Mouse (Mus musculus) stomach, embryonic 15.5 days (tissue): ENCODE data around the gene Iqch. TPM values are rescaled to one million over a fixed set of nuclear protein-coding genes. Genes with fewer than 3 reads are reported as not detected.

Experiments
- ATAC-seq: fragments of 200-750 bp; cut with Nextera tagmentation; 2 replicates; pipeline ENCODE4 v1.8.0; 2017; ENCODE audit warnings: low read depth, moderate number of reproducible peaks, moderate TSS enrichment; ENCODE audit not compliant: insufficient read depth, low FRiP score
- H3K27ac ChIP-seq: fragments of 300-500 bp; sonication (generic); 2 replicates; pipeline ENCODE4 v1.5.1; 2015; ENCODE audit warnings: mild to moderate bottlenecking, inconsistent platforms
- H3K27me3 ChIP-seq: fragments of 300-500 bp; sonication (generic); replicated peaks from 2 replicates; pipeline ENCODE4 v1.6.1; 2015; ENCODE audit warnings: inconsistent platforms
- H3K36me3 ChIP-seq: fragments of 300-500 bp; sonication (generic); 2 replicates; pipeline ENCODE4 v1.6.1; 2015; ENCODE audit warnings: inconsistent platforms
- H3K4me1 ChIP-seq: fragments of 300-500 bp; sonication (generic); 2 replicates; pipeline ENCODE4 v1.6.1; 2015; ENCODE audit warnings: inconsistent platforms
- H3K4me2 ChIP-seq: fragments of 300-500 bp; sonication (generic); 2 replicates; pipeline ENCODE4 v1.6.1; 2015; ENCODE audit warnings: mild to moderate bottlenecking, inconsistent platforms
- H3K4me3 ChIP-seq: fragments of 300-500 bp; sonication (generic); replicated peaks from 2 replicates; pipeline ENCODE4 v1.5.1; 2015; ENCODE audit warnings: inconsistent platforms
- H3K9ac ChIP-seq: fragments of 300-500 bp; sonication (generic); 2 replicates; pipeline ENCODE4 v1.6.1; 2015; ENCODE audit warnings: inconsistent platforms
- H3K9me3 ChIP-seq: fragments of 300-500 bp; sonication (generic); 2 replicates; pipeline ENCODE4 v1.6.1; 2016; ENCODE audit warnings: inconsistent platforms
- WGBS: fragments of 180-500 bp; shearing (Covaris S2); methylation state at CpG from one replicate; pipeline ENCODE4 v1.1.7; 2015; 5-methylcytosine and 5-hydroxymethylcytosine counted together
- polyA plus RNA-seq: library from polyadenylated mRNA; unstranded; fragments of >200 nt; fragmentation: Nextera tagmentation; extraction: Ambion mirVana; gene quantifications from 2 replicates; pipeline ENCODE4 v1.2.1, GENCODE M21; 2015

Gene Iqch
- polyA plus RNA-seq, 1 experiment from 2014 or later: 0.12 TPM

DNA sequence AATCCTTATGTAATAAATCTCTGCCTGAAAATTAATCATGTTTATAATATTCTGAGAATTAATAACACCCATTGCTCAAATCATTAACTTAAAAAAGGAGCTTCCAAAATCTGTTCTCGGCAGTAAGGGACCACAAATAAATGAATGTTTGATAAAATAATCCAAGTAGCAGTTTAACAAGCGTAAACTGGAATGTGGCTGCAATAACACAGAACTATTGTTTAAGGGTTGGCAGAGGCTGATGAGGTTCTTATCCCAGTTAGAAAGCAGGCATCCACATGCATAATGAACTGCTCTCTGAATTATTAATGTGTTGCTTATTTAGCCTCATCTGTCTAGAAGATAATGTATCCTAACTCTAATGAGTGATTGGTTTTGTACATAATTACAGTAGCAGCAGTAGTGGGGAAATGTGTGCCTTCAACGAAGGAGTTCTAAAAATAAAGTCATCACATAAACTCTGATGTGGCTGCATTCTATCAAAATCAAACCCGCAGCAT lies 151.7 kb downstream of the Iqch start:
- ATAC-seq: no peak
- H3K27me3 ChIP-seq: no peaks in the 10 kb centered on the region
- H3K36me3 ChIP-seq: no peaks in the 10 kb centered on the region
- H3K27ac ChIP-seq: no peak overlapping the region
- H3K9ac ChIP-seq: no peak overlapping the region
- 47% methylated on average over 4 of the region's 4 CpGs for WGBS
- H3K4me3 ChIP-seq: no peak overlapping the region
- no peaks in the 10 kb centered on the region for H3K9me3 ChIP-seq
- H3K4me1 ChIP-seq: no peaks in the 10 kb centered on the region
- H3K4me2 ChIP-seq: no peak overlapping the region

DNA sequence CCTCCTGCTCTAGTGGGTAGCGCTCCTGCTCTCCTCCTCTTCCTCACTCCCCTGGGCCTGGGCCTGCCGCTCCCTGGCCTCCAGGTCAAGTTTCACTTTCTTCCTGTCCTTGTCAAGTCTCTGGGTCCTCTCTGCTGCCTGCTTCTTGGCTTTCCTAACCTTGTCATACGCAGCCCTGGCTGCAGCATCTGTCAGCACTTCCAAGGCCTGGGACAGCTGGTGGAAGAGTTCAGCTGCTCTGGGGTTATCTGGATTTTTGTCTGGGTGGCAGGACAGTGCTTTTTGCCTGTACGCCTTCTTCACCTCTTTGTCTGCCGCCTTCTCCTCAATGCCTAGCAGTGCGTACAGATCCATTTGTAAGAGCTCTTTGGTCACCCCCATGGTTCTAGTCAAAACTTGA lies 158.6 kb downstream of the Iqch start:
- H3K27ac ChIP-seq: no peak overlapping the region
- no peak for ATAC-seq
- no peak overlapping the region for H3K9ac ChIP-seq
- H3K9me3 ChIP-seq: no peaks in the 10 kb centered on the region
- no peaks in the 10 kb centered on the region for H3K27me3 ChIP-seq
- H3K4me2 ChIP-seq: no peak overlapping the region
- no peaks in the 10 kb centered on the region for H3K4me1 ChIP-seq
- H3K4me3 ChIP-seq: no peak overlapping the region
- no peaks in the 10 kb centered on the region for H3K36me3 ChIP-seq
- WGBS: 78% methylated on average over 6 of the region's 6 CpGs

DNA sequence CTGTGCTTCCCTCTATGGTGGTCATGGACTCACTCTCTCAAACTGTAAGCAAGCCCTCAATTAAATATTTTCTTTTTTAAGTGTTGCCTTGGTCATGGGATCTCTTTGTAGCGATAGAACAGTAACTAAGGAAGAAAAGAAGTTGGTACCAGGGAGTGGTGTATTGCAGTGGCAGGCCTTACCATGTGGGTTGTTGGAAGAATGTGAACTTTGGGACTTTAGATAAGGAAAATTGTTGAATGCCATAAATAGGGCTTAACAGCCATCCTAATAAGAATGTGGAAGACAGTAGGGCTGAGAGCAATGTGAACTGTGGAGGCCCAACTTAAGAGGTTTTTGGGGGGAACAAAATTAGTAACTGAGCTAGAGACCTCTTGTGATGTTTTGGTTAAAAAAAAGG lies 171.6 kb downstream of the Iqch start:
- no peak overlapping the region for H3K4me3 ChIP-seq
- 79% methylated on average over 1 of the region's 1 CpGs for WGBS
- H3K4me2 ChIP-seq: no peak overlapping the region
- no peaks in the 10 kb centered on the region for H3K9me3 ChIP-seq
- no peaks in the 10 kb centered on the region for H3K27me3 ChIP-seq
- H3K36me3 ChIP-seq: no peaks in the 10 kb centered on the region
- H3K27ac ChIP-seq: no peak overlapping the region
- no peak for ATAC-seq
- no peak overlapping the region for H3K9ac ChIP-seq
- H3K4me1 ChIP-seq: no peaks in the 10 kb centered on the region

DNA sequence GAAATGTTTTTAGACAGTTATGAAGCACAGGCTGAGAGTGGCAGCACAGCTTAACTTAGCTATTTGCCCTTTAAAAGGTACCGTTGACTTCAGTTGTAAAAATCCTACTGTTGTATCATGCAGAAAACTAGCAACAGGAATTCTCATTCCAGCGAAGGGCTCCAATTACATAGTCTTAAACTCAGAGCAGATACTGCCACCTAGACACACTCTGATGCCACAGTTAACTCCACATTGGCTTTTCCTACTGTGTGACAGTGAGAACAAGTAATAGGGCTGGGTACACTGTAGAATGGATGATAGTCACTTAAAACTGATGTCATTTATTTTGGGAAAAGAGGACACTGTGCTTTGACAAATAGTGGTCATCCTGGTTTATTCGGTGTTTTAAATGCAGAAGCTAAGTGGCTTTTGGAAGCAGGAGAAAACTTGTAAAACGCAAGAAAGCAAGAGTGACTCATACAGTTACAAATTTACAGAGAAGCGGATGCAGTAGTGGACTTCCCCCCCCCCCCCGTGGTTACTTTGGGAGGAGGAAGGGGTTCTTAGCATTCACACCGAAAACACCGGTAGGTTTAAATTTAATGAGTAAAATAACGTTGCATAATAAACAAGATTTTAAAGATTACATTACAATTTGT lies 181.1 kb downstream of the Iqch start:
- H3K36me3 ChIP-seq: no peaks in the 10 kb centered on the region
- no peak overlapping the region for H3K4me3 ChIP-seq
- H3K27me3 ChIP-seq: no peaks in the 10 kb centered on the region
- no peaks in the 10 kb centered on the region for H3K4me1 ChIP-seq
- H3K27ac ChIP-seq: no peak overlapping the region
- WGBS: 42% methylated on average over 9 of the region's 9 CpGs
- no peak for ATAC-seq
- no peak overlapping the region for H3K4me2 ChIP-seq
- no peaks in the 10 kb centered on the region for H3K9me3 ChIP-seq
- no peak overlapping the region for H3K9ac ChIP-seq

DNA sequence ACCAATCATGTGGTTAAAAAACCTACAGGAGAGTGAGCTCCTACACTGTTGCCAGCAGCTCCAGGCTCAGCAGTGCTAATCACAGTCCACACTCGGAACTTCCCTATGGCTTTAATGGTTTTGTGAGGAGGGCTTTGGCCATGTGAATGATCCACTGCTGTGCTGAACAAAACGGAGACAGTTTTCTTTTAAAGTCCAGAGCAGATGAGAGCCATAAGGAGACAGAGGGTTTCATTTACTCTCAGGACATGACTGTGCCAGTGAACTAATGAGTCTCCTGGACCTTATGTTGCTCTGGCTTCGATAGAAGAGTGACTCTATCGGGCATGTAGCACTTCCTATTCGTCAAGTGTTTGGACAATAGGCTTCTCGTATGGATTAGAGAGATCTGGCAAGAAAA lies 181.9 kb downstream of the Iqch start:
- H3K9ac ChIP-seq: no peak overlapping the region
- 53% methylated on average over 6 of the region's 6 CpGs for WGBS
- H3K4me3 ChIP-seq: no peak overlapping the region
- no peak for ATAC-seq
- no peaks in the 10 kb centered on the region for H3K4me1 ChIP-seq
- no peaks in the 10 kb centered on the region for H3K9me3 ChIP-seq
- no peaks in the 10 kb centered on the region for H3K36me3 ChIP-seq
- H3K27ac ChIP-seq: no peak overlapping the region
- no peak overlapping the region for H3K4me2 ChIP-seq
- no peaks in the 10 kb centered on the region for H3K27me3 ChIP-seq

DNA sequence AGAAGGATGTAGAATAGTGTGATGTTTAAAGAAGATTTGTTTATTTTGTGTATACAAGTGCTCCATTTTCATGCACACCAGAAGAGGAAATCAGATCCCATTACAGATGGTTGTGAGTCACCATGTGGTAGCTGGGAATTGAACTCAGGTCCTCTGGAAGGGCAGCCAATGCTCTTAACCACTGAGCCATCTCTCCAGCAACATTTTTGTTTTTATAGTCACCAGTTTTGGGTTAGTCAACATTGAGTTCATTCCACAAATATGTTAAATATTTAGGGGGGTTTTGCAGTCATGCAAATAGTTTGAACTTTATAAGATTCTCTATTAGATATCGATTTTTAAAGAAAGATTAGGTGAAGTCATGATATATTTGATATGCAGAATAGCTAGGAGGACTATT lies 202.1 kb downstream of the Iqch start:
- H3K4me2 ChIP-seq: no peak overlapping the region
- H3K36me3 ChIP-seq: no peaks in the 10 kb centered on the region
- no peak overlapping the region for H3K4me3 ChIP-seq
- ATAC-seq: no peak
- 85% methylated on average over 1 of the region's 1 CpGs for WGBS
- no peaks in the 10 kb centered on the region for H3K27me3 ChIP-seq
- peaks cover 5% of the 10 kb centered on the region; the same call in 1 of the 2 replicates for H3K4me1 ChIP-seq
- H3K27ac ChIP-seq: no peak overlapping the region
- no peak overlapping the region for H3K9ac ChIP-seq
- H3K9me3 ChIP-seq: no peaks in the 10 kb centered on the region

DNA sequence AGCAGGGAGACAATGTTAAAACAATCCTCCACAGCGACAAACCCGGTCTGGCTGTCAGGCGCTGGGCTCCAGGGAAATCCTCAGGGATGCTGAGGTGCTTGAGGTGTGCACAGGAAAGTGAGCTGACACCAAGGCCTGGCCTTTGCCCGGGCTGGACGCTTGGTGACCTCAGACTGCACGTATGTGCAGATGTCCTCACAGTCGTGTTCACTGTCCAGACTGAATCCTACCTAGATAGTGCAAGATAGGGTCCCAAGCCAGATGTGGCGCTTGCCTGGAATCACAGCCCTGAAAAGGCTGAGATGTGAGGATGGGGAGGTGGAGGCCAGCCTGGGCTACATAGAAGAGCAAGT lies 202.9 kb downstream of the Iqch start:
- Histone ChIP-seq H3K36me3 (no peaks in the 10 kb centered on the region), H3K4me3 (peak overlapping the region; percentile 84), H3K4me2 (peak overlapping the region; percentile 68), H3K4me1 (peaks cover 5% of the 10 kb centered on the region; the same call in 1 of the 2 replicates), H3K9ac (peak overlapping the region; percentile 51), H3K27ac (peak overlapping the region; percentile 54; the same call in 1 of the 2 replicates), H3K27me3 (no peaks in the 10 kb centered on the region), H3K9me3 (no peaks in the 10 kb centered on the region)
- no peak for ATAC-seq
- 4% methylated on average over 8 of the region's 8 CpGs for WGBS

DNA sequence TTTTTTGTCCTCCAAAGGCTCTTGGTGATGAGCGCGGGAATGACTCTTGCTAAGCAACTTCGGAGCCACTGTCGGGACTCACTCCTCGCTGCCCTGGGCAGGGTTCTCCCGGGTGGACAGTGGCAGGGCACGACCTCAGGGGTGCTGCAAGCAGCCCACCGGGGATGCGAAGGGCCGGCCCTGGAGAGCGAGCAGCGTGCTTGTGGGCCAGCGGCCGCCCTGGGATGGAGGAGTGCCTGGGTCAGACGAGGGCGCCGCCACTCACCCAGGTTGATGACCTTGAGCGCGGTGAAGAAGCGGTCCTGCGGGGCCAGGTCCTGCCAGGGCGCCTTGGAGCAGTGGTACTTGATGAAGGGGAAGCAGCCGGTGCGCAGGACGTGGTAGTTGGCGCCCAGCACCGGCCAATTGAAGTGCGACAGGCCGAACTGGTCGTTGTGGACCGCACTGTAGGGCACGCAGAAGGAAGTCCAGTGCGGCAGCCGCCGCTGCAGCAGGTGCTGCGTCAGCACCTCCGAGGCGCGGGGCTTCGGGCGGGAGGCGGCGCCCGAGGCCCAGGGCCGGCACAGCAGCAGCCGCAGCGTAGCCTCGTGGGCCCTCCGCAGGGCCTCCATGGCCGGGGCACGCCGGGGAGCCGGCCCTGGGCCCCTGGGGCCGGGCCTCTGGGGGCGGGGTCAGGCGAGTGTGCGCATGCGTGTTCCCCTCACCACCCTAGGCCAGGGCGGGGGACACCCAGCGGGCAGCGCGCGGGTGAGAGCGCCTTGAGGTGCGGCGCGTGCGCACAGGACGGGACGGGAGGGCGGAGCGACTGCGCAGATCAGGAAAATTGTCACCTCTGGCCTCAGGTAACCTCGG lies 203.5 kb downstream of the Iqch start, which contains the start of gene 2300009A05Rik:
Gene 2300009A05Rik (minus strand): TSS at position 636 of the 852 bp plus-strand sequence.
- Histone ChIP-seq H3K4me1 (peaks cover 5% of the 10 kb centered on the region; the same call in 1 of the 2 replicates), H3K9me3 (no peaks in the 10 kb centered on the region), H3K9ac (peak within 1 kb of the TSS; percentile 51), H3K27me3 (no peaks in the 10 kb centered on the region), H3K4me3 (peak within 1 kb of the TSS; percentile 84), H3K4me2 (peak within 1 kb of the TSS; percentile 68), H3K27ac (peak within 1 kb of the TSS; percentile 84), H3K36me3 (no peaks in the 10 kb centered on the region)
- under 1% methylated on average over 59 of the region's 74 CpGs for WGBS
- ATAC-seq: peak; percentile 99

DNA sequence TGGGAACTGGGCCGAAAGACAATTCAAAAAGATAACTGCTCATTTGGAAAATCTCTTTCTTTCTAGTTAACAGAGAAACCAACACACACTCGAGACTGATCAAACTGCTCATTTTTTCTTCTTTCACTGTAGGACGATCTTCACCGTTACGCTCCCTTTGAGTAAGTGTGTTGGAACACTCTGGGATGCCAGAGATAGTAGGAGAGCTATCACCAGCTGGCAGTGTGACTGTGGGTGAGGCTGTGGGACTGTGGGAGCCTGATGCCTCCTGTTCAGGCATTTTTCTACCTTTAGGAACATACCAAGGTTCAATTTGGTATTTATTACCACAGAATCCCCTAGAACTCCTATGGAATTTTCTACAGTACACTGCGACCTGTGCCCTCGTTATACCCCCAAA lies 206.7 kb downstream of the Iqch start:
- Histone ChIP-seq H3K4me2 (no peak overlapping the region), H3K27me3 (no peaks in the 10 kb centered on the region), H3K36me3 (no peaks in the 10 kb centered on the region), H3K27ac (no peak overlapping the region), H3K9me3 (no peaks in the 10 kb centered on the region), H3K4me3 (no peak overlapping the region), H3K4me1 (peaks cover 5% of the 10 kb centered on the region; the same call in 1 of the 2 replicates), H3K9ac (no peak overlapping the region)
- no peak for ATAC-seq
- 85% methylated on average over 7 of the region's 7 CpGs for WGBS

DNA sequence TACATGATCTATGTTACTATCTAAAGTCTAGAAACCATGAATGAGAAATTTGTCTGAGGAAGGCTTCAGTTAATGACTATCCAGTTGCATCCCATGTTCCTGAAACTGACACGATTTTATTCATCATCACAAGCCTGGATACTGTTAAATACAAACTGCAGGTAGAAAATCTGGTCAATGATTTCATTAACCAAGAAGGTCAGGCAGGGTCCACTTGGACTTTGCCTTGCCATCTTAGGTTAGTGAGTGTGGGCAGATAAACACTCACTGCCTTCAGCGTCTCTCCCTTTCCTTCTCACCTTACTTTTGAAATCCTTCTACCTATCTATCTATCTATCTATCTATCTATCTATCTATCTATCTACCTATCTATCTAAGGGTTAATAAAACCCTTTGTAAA lies 211.0 kb downstream of the Iqch start:
- no peak for ATAC-seq
- H3K27me3 ChIP-seq: no peaks in the 10 kb centered on the region
- no peaks in the 10 kb centered on the region for H3K36me3 ChIP-seq
- no peak overlapping the region for H3K4me2 ChIP-seq
- H3K9me3 ChIP-seq: no peaks in the 10 kb centered on the region
- H3K27ac ChIP-seq: no peak overlapping the region
- 73% methylated on average over 2 of the region's 2 CpGs for WGBS
- no peak overlapping the region for H3K9ac ChIP-seq
- no peak overlapping the region for H3K4me3 ChIP-seq
- no peaks in the 10 kb centered on the region for H3K4me1 ChIP-seq

DNA sequence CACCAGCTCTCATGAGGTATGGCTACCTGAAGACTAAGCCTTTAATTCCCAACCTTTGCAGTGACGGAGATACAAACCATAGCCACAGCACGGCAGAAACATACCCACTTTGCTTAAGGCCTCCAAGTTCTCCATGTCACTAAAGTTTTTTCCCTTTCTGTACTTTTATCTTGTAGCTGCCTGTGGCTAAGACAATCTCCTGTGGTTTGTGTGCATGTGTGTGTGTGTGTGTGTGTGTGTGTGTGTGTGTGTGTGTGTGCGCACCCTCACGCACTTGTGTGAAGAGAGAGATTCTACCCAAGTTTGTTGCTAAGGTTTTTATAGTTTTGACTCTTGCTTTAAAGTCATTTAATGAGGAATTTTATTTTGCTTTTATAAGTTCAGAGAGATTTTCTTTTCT lies 219.5 kb downstream of the Iqch start:
- Histone ChIP-seq H3K9ac (no peak overlapping the region), H3K4me1 (no peaks in the 10 kb centered on the region), H3K27ac (no peak overlapping the region), H3K9me3 (no peaks in the 10 kb centered on the region), H3K4me3 (no peak overlapping the region), H3K27me3 (no peaks in the 10 kb centered on the region), H3K36me3 (no peaks in the 10 kb centered on the region), H3K4me2 (no peak overlapping the region)
- ATAC-seq: no peak
- WGBS: 90% methylated on average over 4 of the region's 4 CpGs

DNA sequence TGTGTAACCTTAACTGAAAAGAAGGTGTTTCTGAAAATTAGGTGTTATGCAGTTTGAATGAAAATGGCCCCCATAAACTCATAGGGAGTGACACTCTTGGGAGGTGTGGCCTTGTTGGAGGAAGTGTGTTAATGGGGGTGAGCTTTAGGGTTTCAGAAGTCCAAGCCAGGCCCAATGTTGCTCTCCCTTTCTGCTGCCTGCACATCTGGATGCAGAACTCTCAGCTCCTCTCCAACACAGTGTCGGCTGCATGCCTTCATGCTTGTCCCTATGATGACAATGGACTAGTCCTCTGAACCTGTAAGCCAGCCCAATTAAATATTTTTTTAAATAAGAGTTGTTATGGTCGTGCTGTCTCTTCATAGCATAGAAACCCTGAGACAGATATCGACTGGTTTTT lies 222.0 kb downstream of the Iqch start:
- no peak overlapping the region for H3K4me3 ChIP-seq
- no peaks in the 10 kb centered on the region for H3K9me3 ChIP-seq
- no peak overlapping the region for H3K9ac ChIP-seq
- H3K27me3 ChIP-seq: no peaks in the 10 kb centered on the region
- no peak for ATAC-seq
- no peak overlapping the region for H3K27ac ChIP-seq
- H3K4me2 ChIP-seq: no peak overlapping the region
- H3K36me3 ChIP-seq: no peaks in the 10 kb centered on the region
- H3K4me1 ChIP-seq: peaks cover 12% of the 10 kb centered on the region
- WGBS: 81% methylated on average over 3 of the region's 3 CpGs
